Mouse (Mus musculus) spleen, embryonic (tissue): ENCODE measurements at regions not wholly inside any gene's neighbourhood (a gene's known extent, or its start where the extent isn't known, plus 50 kb on each side); places are given as distances from the start of the nearest gene placed in this dataset.
"Not testable (repeated sequence)": the region's sequence is repeated elsewhere in the genome, so short reads cannot be mapped to it uniquely, and the experiment has no call there.

Experiments
- CTCF ChIA-PET: fragments of 350-600 bp; sonication (Branson Sonifier 250); formaldehyde crosslinking; loops from one replicate; lab custom pipeline; 2022; lab: Charles Lee

DNA sequence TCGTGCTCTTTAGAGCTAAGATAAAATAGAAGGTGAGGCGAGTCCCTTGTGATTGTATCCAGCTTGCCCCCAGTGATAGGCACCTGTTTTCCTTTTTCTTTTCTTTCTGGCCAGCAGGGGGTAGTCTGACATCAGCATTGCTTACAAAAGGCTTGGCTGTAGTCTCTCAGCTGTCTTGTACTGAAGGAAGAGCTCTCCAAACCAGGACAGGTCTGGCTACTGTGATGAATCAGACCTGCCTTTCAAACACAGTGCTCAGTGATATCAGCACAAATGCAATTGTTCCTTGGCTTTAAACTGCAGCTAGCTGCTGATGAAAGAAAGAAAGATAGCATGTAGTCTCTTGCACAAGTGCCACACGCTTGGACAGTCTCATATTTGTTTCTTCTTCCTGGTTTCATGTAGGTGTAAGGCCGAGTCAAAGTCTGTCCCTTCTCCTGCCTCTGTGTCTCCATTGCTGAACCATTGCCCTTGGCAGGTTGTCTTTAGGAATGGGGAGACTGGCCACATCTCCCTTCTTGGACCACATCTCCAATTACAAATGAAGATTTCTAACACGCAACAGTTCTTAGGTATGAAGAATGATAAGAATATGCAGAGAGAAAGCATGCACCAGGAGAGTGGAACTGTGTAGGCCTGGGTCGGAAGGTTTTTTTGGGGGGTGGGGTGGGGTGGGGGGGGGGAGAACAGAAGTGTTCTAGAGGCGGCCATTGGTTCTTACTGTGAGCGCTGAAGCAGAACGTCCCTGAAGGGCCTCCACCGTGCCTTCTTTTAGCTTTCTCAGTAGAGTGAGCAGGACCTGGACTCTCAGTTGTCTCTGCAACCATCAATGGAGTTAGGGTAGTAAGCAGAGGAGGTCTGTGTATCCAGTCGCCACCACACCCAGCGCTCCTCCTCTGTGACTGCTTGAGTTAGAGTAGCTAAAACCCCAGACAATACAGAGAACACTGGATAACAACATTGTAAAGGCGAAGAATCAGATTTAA is 200.9 kb downstream of the Faxc start:
- CTCF ChIA-PET, result interaction anchor here (0.6 kb wide), 2 partner anchors 270 kb away, joined by 3 read pairs; no protein-coding TSS in a partner anchor

GRCm38 (mm10) chr4:22133547-22134495 is 202.7 kb downstream of the Faxc start:
- CTCF ChIA-PET, result no interaction called here

GRCm38 (mm10) chr4:22140122-22140521 is 209.0 kb downstream of the Faxc start:
- CTCF ChIA-PET, result no interaction called here

- CTCF ChIA-PET, result no interaction called here
These were observed 212.4 kb downstream of the Faxc start for GRCm38 (mm10) chr4:22143546-22143945.

GRCm38 (mm10) chr4:22144834-22145233 is 212.5 kb upstream of the Fbxl4 start:
- CTCF ChIA-PET, result not testable (repeated sequence)

- CTCF ChIA-PET, result no interaction called here
These were observed 210.5 kb upstream of the Fbxl4 start for GRCm38 (mm10) chr4:22146648-22147409.

DNA sequence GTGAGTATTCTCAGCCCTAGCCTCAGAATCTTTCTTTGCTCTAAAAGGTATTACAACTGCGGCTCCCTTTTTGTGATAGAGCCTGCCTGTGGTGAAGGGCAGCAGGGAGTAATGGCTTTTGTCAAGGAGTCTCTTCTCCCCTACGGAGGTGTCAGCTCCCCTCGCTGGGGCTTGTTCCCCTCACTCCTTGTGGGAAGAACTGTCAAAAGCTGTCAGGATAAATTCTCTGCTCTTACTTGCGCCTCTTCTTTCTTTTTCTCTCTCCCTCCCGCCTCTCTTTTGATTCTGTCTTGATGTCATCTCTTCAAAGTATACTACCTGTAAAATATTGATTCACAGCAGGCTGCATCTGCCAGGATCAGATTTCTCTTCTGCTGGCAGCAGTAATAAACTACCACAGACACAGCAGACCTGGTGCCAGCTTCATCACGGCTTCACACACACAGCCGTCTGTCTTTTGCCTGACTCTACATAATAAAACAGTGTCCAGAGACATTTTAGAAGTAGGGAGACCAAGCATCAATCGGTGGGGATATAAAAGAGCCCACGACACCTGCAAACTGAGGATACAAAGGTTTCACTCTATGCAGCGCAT is 205.3 kb upstream of the Fbxl4 start:
- CTCF ChIA-PET, result no interaction called here

GRCm38 (mm10) chr4:22152971-22153544 is 204.3 kb upstream of the Fbxl4 start:
- CTCF ChIA-PET, result no interaction called here

DNA sequence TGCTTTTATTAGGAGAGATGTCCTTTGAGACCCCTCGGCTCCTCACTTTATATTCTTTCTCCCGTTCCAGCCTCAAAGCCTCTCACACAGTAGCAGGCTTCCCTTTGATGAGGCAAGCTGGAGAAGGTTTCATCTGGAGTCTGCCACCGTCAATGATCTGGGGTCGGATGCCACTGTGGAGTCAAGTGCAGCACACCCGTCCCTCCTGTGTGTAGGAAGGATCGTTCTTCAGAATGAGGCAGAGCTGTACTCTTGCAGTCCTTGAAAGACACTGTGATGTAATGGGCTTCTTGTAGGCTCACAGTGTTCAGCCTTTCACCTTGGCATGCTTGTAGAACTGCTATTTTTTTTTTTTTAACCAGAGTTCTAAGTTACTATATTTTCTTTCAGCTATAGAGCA is 203.7 kb upstream of the Fbxl4 start:
- CTCF ChIA-PET, result no interaction called here

DNA sequence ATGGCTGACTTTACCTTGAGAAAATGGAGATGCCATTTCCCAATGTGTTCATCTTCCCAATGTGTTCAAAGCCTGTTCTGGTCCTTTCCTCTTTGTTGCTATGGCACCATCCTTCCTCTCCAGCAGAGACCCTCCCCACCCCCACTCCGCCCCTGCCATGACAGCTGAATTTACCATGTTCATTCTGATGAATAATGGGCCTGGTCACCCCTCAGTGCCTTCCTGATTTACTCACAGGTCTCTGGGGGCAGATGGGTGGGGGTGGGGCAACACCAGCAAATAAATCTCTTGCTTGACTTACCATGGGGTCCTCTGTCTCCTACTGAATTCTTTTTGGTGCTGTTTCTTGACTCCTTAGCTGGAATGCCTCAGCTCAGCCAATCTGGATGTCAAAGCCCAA is 170.9 kb upstream of the Fbxl4 start:
- CTCF ChIA-PET, result no interaction called here

- CTCF ChIA-PET, result no interaction called here
These were observed 169.0 kb upstream of the Fbxl4 start for GRCm38 (mm10) chr4:22188141-22189006.

GRCm38 (mm10) chr4:22196501-22196900 is 160.8 kb upstream of the Fbxl4 start:
- CTCF ChIA-PET, result no interaction called here

DNA sequence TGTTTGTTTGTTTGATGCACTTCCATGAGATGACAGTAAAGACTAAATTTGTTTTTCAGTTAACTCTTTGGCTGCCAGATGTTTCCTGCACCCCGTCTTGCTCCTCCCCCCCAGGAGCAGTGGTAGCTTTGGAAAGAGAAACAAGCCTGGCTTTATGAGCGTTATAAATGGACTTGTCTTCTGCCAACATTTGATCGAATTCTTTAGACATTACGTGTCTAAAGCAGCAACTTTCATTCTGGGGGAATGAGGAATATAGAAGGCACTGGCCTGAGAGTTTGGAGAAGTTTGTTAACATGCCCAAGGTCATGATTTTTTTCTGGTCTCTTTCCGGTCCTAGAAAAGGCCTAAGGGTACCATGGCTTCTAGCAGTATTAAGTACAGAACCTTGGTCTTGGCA is 148.8 kb upstream of the Fbxl4 start:
- CTCF ChIA-PET, result no interaction called here

DNA sequence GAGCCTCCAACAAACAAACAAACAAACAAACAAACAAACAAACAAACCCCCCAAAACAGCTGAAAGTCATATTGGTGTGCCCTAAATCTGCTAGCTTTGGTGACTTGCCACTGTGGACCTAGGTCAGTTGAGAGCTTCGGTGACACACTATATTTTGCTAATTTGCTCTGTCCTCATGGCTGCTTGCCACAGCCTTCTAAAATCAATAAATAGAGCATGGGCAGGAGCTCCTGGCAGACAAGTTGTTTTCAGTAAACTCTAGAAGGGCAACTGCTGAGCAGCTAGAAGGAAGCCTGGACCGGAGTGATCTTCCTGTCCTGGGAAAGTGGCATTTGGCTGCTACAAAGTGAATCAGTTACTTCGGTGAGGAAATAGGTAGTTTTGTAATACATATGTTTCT is 119.7 kb upstream of the Fbxl4 start:
- CTCF ChIA-PET, result no interaction called here

DNA sequence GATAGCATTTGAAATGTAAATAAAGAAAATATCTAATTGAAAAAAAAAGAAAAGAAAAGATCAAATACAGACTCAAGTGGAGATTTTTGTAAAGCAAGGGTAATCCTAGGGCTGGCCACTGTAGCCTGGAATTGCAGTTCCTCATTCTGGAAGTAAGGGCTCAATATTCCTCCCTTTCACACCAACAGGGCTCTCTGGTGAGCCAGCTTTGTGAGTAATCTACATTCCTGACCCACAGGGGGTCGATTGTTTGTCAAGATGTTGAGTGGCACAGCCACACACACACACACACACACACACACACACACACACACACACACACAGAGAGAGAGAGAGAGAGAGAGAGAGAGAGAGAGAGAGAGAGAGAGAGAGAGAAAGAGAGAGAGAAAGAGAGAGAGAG is 107.1 kb upstream of the Fbxl4 start:
- CTCF ChIA-PET, result not testable (repeated sequence)

GRCm38 (mm10) chr4:22263903-22264302 is 93.4 kb upstream of the Fbxl4 start:
- CTCF ChIA-PET, result no interaction called here

GRCm38 (mm10) chr4:22269064-22269463 is 88.3 kb upstream of the Fbxl4 start:
- CTCF ChIA-PET, result no interaction called here

DNA sequence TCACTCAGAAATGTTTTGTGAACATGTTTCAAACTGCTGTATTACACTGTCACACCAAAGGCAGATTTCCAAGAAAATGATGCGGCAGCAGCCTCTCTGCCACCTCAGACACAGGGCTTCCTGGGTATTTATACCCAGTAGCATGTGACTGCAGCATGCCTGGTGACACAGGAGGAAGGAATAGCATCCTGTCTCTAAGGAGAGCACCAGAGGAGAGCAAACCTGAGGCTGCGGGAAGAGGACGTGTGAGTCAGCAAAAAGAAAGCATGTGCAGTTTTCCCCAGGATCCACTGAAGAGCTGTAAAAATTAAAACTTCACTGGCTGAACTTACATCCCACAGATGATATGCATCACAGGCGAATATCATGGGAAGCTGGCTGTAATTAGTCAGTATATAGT is 83.2 kb upstream of the Fbxl4 start:
- CTCF ChIA-PET, result no interaction called here

DNA sequence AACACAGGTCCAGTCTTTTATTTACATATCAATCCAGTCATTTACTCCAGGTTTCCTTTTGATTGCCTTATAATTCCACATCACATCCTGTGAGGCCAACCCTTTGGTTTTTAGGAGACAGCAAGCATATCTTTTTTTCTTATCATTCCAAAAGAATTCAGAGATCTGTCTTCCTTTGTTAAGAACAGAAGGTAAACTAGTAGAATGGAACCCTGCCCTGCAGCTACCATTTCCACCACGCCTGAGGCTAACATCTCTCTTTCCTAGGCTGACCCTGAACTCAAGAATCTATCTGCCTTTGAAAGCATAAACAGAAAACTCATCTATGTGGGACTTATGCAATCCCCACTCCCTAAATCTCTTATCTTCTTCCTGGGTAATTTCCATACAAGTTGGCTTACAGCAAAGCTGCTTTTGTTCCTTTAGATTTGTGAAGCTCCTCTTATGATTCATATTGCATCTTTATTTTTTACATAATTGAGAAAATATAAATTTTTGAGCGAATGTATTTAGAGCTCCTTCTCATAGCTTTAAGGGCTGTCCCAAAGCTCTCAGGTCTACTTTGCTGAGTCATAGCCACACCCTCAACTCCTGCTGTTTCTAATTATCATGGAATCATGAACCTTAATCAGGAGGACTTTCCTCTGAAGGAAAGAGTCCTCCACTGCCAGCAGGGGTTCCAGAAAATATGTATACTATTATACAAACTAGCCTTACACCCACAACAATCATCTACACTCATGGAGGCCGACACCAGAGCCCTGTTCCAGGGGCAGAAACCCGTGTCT is 74.6 kb upstream of the Fbxl4 start:
- CTCF ChIA-PET, result no interaction called here
